Mouse (Mus musculus) cerebellum, adult 2 months (tissue): ENCODE results near the gene Gm3839. TPM values are rescaled to one million over a fixed set of nuclear protein-coding genes. Genes with fewer than 3 reads are reported as not detected.
"Not testable (repeated sequence)": the region's sequence is repeated elsewhere in the genome, so short reads cannot be mapped to it uniquely, and the experiment has no call there.

Experiments
- DNase-seq, 2 experiments: peaks; one replicate each; pipeline ENCODE4 v3.0.0; 2021
- H3K27ac ChIP-seq: fragments of 200-500 bp; 2 replicates; pipeline ENCODE4 v1.5.1; 2012; ENCODE audit warnings: low read length, control low read depth, inconsistent platforms; ENCODE audit not compliant: insufficient read depth
- H3K27me3 ChIP-seq: fragments of 200-500 bp; 2 replicates; pipeline ENCODE4 v1.6.1; 2012; ENCODE audit warnings: inconsistent platforms, mild to moderate bottlenecking, low read length, moderate library complexity; ENCODE audit not compliant: control insufficient read depth, insufficient read depth
- H3K4me1 ChIP-seq: fragments of 200-500 bp; 2 replicates; pipeline ENCODE4 v1.6.1; 2011; ENCODE audit warnings: low read length; ENCODE audit not compliant: control insufficient read depth, insufficient read depth
- H3K4me3 ChIP-seq: fragments of 200-500 bp; replicated peaks from 2 replicates; pipeline ENCODE3; 2011; ENCODE audit warnings: mild to moderate bottlenecking, low read depth, low read length, control low read depth; ENCODE audit not compliant: insufficient read depth
- CTCF ChIP-seq: fragments of 200-500 bp; IDR thresholded peaks from 2 replicates; pipeline ENCODE4 v1.5.1; 2011; ENCODE audit warnings: low read depth, mild to moderate bottlenecking, control low read depth, low read length, moderate library complexity, borderline replicate concordance; ENCODE audit not compliant: insufficient read depth
- POLR2A ChIP-seq: fragments of 200-500 bp; IDR thresholded peaks from 2 replicates; pipeline ENCODE4 v1.6.1; 2011; ENCODE audit warnings: low read length, control low read depth, borderline replicate concordance; ENCODE audit not compliant: insufficient read depth
- WGBS: fragments of 180-500 bp; shearing (Covaris S2); methylation state at CpG from one replicate; pipeline ENCODE4 v1.1.7; 2018; 5-methylcytosine and 5-hydroxymethylcytosine counted together
- polyA plus RNA-seq: library from polyadenylated mRNA; depleted of rRNA; stranded (reverse); fragments of >200 nt; gene quantifications from 2 replicates; pipeline ENCODE4 v1.2.3, GENCODE M21; 2012; rRNA removed

Gene Gm3839
- polyA plus RNA-seq: 0.90 and 1.1 TPM in 2 replicates

GRCm38 (mm10) chr14:11356626-11357025 lies at the start of gene Gm3839:
TSS of gene Gm3839 (minus strand) at chr14:11356726.
- not testable (repeated sequence) for H3K27me3 ChIP-seq, H3K27ac ChIP-seq, H3K4me1 ChIP-seq, H3K4me3 ChIP-seq, DNase-seq

GRCm38 (mm10) chr14:11405661-11406060 lies 49.1 kb upstream of the Gm3839 start:
- no peaks in the 10 kb centered on the region for H3K27me3 ChIP-seq
- TF ChIP-seq CTCF: no peak
- TF ChIP-seq POLR2A: no peak
- no peak for DNase-seq
- no peak overlapping the region for H3K27ac ChIP-seq
- 54% methylated on average over 9 of the region's 9 CpGs for WGBS
- H3K4me3 ChIP-seq: no peak overlapping the region
- H3K4me1 ChIP-seq: no peaks in the 10 kb centered on the region

GRCm38 (mm10) chr14:11377846-11378245 lies 21.3 kb upstream of the Gm3839 start:
- Histone ChIP-seq H3K27ac (no peak overlapping the region), H3K27me3 (no peaks in the 10 kb centered on the region), H3K4me1 (no peaks in the 10 kb centered on the region), H3K4me3 (no peak overlapping the region)
- TF ChIP-seq POLR2A: no peak
- no peak for TF ChIP-seq CTCF
- DNase-seq: no peak
- 96% methylated on average over 3 of the region's 3 CpGs for WGBS

GRCm38 (mm10) chr14:11375225-11375624 lies 18.7 kb upstream of the Gm3839 start:
- Histone ChIP-seq H3K27me3 (no peaks in the 10 kb centered on the region), H3K4me3 (no peak overlapping the region), H3K27ac (no peak overlapping the region), H3K4me1 (no peaks in the 10 kb centered on the region)
- DNase-seq: no peak
- WGBS: 93% methylated on average over 5 of the region's 5 CpGs
- no peak for TF ChIP-seq POLR2A
- TF ChIP-seq CTCF: no peak

GRCm38 (mm10) chr14:11346086-11346485 lies 10.4 kb downstream of the Gm3839 start:
- H3K4me1 ChIP-seq: no peaks in the 10 kb centered on the region
- 13% methylated on average over 3 of the region's 3 CpGs for WGBS
- H3K27me3 ChIP-seq: no peaks in the 10 kb centered on the region
- no peak overlapping the region for H3K4me3 ChIP-seq
- no peak overlapping the region for H3K27ac ChIP-seq
- DNase-seq: no peak
- no peak for TF ChIP-seq POLR2A
- TF ChIP-seq CTCF: no peak

- Histone ChIP-seq H3K4me3 (no peak overlapping the region), H3K27me3 (no peaks in the 10 kb centered on the region), H3K27ac (no peak overlapping the region), H3K4me1 (no peaks in the 10 kb centered on the region)
- no peak for TF ChIP-seq POLR2A
- TF ChIP-seq CTCF: no peak
- no peak for DNase-seq
- 36% methylated on average over 2 of the region's 2 CpGs for WGBS
These were observed 26.5 kb downstream of the Gm3839 start for GRCm38 (mm10) chr14:11329993-11330392.

GRCm38 (mm10) chr14:11307079-11307478 lies 49.4 kb downstream of the Gm3839 start:
- TF ChIP-seq POLR2A: no peak
- no peak for TF ChIP-seq CTCF
- no peak overlapping the region for H3K4me3 ChIP-seq
- H3K27ac ChIP-seq: no peak overlapping the region
- WGBS: 40% methylated on average over 2 of the region's 2 CpGs
- no peak for DNase-seq
- H3K27me3 ChIP-seq: no peaks in the 10 kb centered on the region
- no peaks in the 10 kb centered on the region for H3K4me1 ChIP-seq

- H3K27ac ChIP-seq, H3K4me1 ChIP-seq, H3K4me3 ChIP-seq, H3K27me3 ChIP-seq, DNase-seq: not testable (repeated sequence)
- WGBS: 88% methylated on average over 3 of the region's 3 CpGs
These were observed 68.6 kb downstream of the Gm3839 start for GRCm38 (mm10) chr14:11287956-11288355.
